Mouse (Mus musculus): ENCODE data around the gene Aifm2. TPM values are rescaled to one million over a fixed set of nuclear protein-coding genes. Genes with fewer than 3 reads are reported as not detected.
A peak's percentile ranks its signal among the peaks of the same experiment; 100 is the strongest.

The Aifm2 gene
- polyA plus RNA-seq (2011; ENCODE audit: insufficient read length, low read depth, missing spikeins) = 11.5 and 14.9 TPM in 2 replicates

- H3K4me1 ChIP-seq (ENCODE audit: control insufficient read depth, insufficient read depth, low read length) = no peaks in the 10 kb centered on the region
- TF ChIP-seq CTCF (IDR thresholded peaks at IDR 0.05; ENCODE audit: borderline replicate concordance, insufficient read depth, low read length) (no peak), POLR2A (IDR thresholded peaks at IDR 0.05; ENCODE audit: low read depth, low read length) (peak; percentile 63)
- no peak within 1 kb of the TSS for H3K27ac ChIP-seq (ENCODE audit: insufficient read depth, low read length)
- H3K4me3 ChIP-seq (ENCODE audit: insufficient read depth, low read length) = peak within 1 kb of the TSS; percentile 90
Measured at GRCm38 (mm10) chr10:61714771-61715461, at the start of gene Aifm2. Gene Aifm2 (plus strand): TSS chr10:61715263.

- peaks cover 14% of the 10 kb centered on the region for H3K4me1 ChIP-seq (ENCODE audit: control insufficient read depth, insufficient read depth, low read length)
- no peak for TF ChIP-seq CTCF (IDR thresholded peaks at IDR 0.05; ENCODE audit: borderline replicate concordance, insufficient read depth, low read length)
- H3K4me3 ChIP-seq (ENCODE audit: insufficient read depth, low read length) = no peak overlapping the region
- H3K27ac ChIP-seq (ENCODE audit: insufficient read depth, low read length) = no peak overlapping the region
Measured at GRCm38 (mm10) chr10:61665651-61666050, 49.4 kb upstream of the Aifm2 start.

- Histone ChIP-seq H3K4me3 (ENCODE audit: insufficient read depth, low read length) (no peak overlapping the region), H3K27ac (ENCODE audit: insufficient read depth, low read length) (no peak overlapping the region), H3K4me1 (ENCODE audit: control insufficient read depth, insufficient read depth, low read length) (0 out of 2 replicates have a peak, but pooled peaks cover 2% of the 10 kb centered on the region)
- TF ChIP-seq POLR2A (IDR thresholded peaks at IDR 0.05; ENCODE audit: low read depth, low read length) (no peak), CTCF (IDR thresholded peaks at IDR 0.05; ENCODE audit: borderline replicate concordance, insufficient read depth, low read length) (no peak)
Measured at GRCm38 (mm10) chr10:61669289-61669688, 45.8 kb upstream of the Aifm2 start.

- H3K27ac ChIP-seq (ENCODE audit: insufficient read depth, low read length) = no peak overlapping the region
- H3K4me3 ChIP-seq (ENCODE audit: insufficient read depth, low read length) = no peak overlapping the region
- TF ChIP-seq POLR2A (IDR thresholded peaks at IDR 0.05; ENCODE audit: low read depth, low read length) (no peak), CTCF (IDR thresholded peaks at IDR 0.05; ENCODE audit: borderline replicate concordance, insufficient read depth, low read length) (no peak)
- 0 out of 2 replicates have a peak, but pooled peaks cover 2% of the 10 kb centered on the region for H3K4me1 ChIP-seq (ENCODE audit: control insufficient read depth, insufficient read depth, low read length)
Measured at GRCm38 (mm10) chr10:61669896-61670295, 45.2 kb upstream of the Aifm2 start.

- TF ChIP-seq CTCF (IDR thresholded peaks at IDR 0.05; ENCODE audit: borderline replicate concordance, insufficient read depth, low read length) (no peak), POLR2A (IDR thresholded peaks at IDR 0.05; ENCODE audit: low read depth, low read length) (no peak)
- Histone ChIP-seq H3K4me1 (ENCODE audit: control insufficient read depth, insufficient read depth, low read length) (0 out of 2 replicates have a peak, but pooled peaks cover 2% of the 10 kb centered on the region), H3K27ac (ENCODE audit: insufficient read depth, low read length) (no peak overlapping the region), H3K4me3 (ENCODE audit: insufficient read depth, low read length) (no peak overlapping the region)
Measured at GRCm38 (mm10) chr10:61670758-61671157, 44.3 kb upstream of the Aifm2 start.

GRCm38 (mm10) chr10:61675935-61676334 is 39.1 kb upstream of the Aifm2 start:
- no peaks in the 10 kb centered on the region for H3K4me1 ChIP-seq (ENCODE audit: control insufficient read depth, insufficient read depth, low read length)
- no peak overlapping the region for H3K4me3 ChIP-seq (ENCODE audit: insufficient read depth, low read length)
- H3K27ac ChIP-seq (ENCODE audit: insufficient read depth, low read length) = no peak overlapping the region
- no peak for TF ChIP-seq CTCF (IDR thresholded peaks at IDR 0.05; ENCODE audit: borderline replicate concordance, insufficient read depth, low read length)
- TF ChIP-seq POLR2A (IDR thresholded peaks at IDR 0.05; ENCODE audit: low read depth, low read length) = no peak

- Histone ChIP-seq H3K4me3 (ENCODE audit: insufficient read depth, low read length) (peak overlapping the region; percentile 53), H3K4me1 (ENCODE audit: control insufficient read depth, insufficient read depth, low read length) (no peaks in the 10 kb centered on the region), H3K27ac (ENCODE audit: insufficient read depth, low read length) (peak overlapping the region; percentile 96)
- TF ChIP-seq CTCF (IDR thresholded peaks at IDR 0.05; ENCODE audit: borderline replicate concordance, insufficient read depth, low read length) (no peak), POLR2A (IDR thresholded peaks at IDR 0.05; ENCODE audit: low read depth, low read length) (0 out of 2 replicates have a peak, but pooled peaks have one; percentile 22)
Measured at GRCm38 (mm10) chr10:61679545-61679944, 35.5 kb upstream of the Aifm2 start.

- TF ChIP-seq POLR2A (IDR thresholded peaks at IDR 0.05; ENCODE audit: low read depth, low read length) (peak; percentile 94), CTCF (IDR thresholded peaks at IDR 0.05; ENCODE audit: borderline replicate concordance, insufficient read depth, low read length) (no peak)
- Histone ChIP-seq H3K4me3 (ENCODE audit: insufficient read depth, low read length) (peak within 1 kb of the TSS; percentile 98), H3K4me1 (ENCODE audit: control insufficient read depth, insufficient read depth, low read length) (no peaks in the 10 kb centered on the region), H3K27ac (ENCODE audit: insufficient read depth, low read length) (peak within 1 kb of the TSS; percentile 96)
Measured at GRCm38 (mm10) chr10:61680015-61680913, 34.8 kb upstream of the Aifm2 start, which contains the start of gene Sar1a. Gene Sar1a (plus strand): TSS chr10:61680299.

GRCm38 (mm10) chr10:61689405-61689804 is 25.7 kb upstream of the Aifm2 start:
- no peak overlapping the region for H3K4me3 ChIP-seq (ENCODE audit: insufficient read depth, low read length)
- no peak for TF ChIP-seq POLR2A (IDR thresholded peaks at IDR 0.05; ENCODE audit: low read depth, low read length)
- no peak for TF ChIP-seq CTCF (IDR thresholded peaks at IDR 0.05; ENCODE audit: borderline replicate concordance, insufficient read depth, low read length)
- no peak overlapping the region for H3K27ac ChIP-seq (ENCODE audit: insufficient read depth, low read length)
- no peaks in the 10 kb centered on the region for H3K4me1 ChIP-seq (ENCODE audit: control insufficient read depth, insufficient read depth, low read length)

All from embryonic fibroblast, embryonic 13.5 days (primary cell).